Mouse (Mus musculus): ENCODE results near the gene Cdkn1c.

Cdkn1c gene

GRCm38 (mm10) chr7:143460874-143461273 is at the start of gene Cdkn1c:
Cdkn1c (minus strand) TSS chr7:143461050.
- DNase-seq (ENCODE audit: low spot score in 2 of 2) = peak; percentile 62 to 82

- DNase-seq (ENCODE audit: low spot score in 2 of 2) = no peak
Observed at GRCm38 (mm10) chr7:143509566-143509965, 48.7 kb upstream of the Cdkn1c start.

GRCm38 (mm10) chr7:143506675-143507074 is 45.8 kb upstream of the Cdkn1c start:
- DNase-seq (ENCODE audit: low spot score in 2 of 2) = peak in 1 of 2 experiments; percentile 49

GRCm38 (mm10) chr7:143506271-143506670 is 45.4 kb upstream of the Cdkn1c start:
- DNase-seq (ENCODE audit: low spot score in 2 of 2) = no peak

GRCm38 (mm10) chr7:143505823-143506222 is 45.0 kb upstream of the Cdkn1c start:
- DNase-seq (ENCODE audit: low spot score in 2 of 2) = peak in 1 of 2 experiments; percentile 63

GRCm38 (mm10) chr7:143505411-143505810 is 44.6 kb upstream of the Cdkn1c start:
- no peak for DNase-seq (ENCODE audit: low spot score in 2 of 2)

- DNase-seq (ENCODE audit: low spot score in 2 of 2) = no peak
Observed at GRCm38 (mm10) chr7:143503926-143504325, 43.1 kb upstream of the Cdkn1c start.

GRCm38 (mm10) chr7:143502418-143503200 is 41.8 kb upstream of the Cdkn1c start, which contains the start of gene Phlda2:
Phlda2 (minus strand) TSS chr7:143503150.
- no peak for DNase-seq (ENCODE audit: low spot score in 2 of 2)

GRCm38 (mm10) chr7:143501643-143502417 is 41.0 kb upstream of the Cdkn1c start:
- peak in 1 of 2 experiments; percentile 26 for DNase-seq (ENCODE audit: low spot score in 2 of 2)

GRCm38 (mm10) chr7:143500912-143501311 is 40.1 kb upstream of the Cdkn1c start:
- DNase-seq (ENCODE audit: low spot score in 2 of 2) = no peak

- no peak for DNase-seq (ENCODE audit: low spot score in 2 of 2)
Observed at GRCm38 (mm10) chr7:143498584-143498983, 37.7 kb upstream of the Cdkn1c start.

GRCm38 (mm10) chr7:143495104-143495961 is 34.5 kb upstream of the Cdkn1c start:
- DNase-seq (ENCODE audit: low spot score in 2 of 2) = no peak

GRCm38 (mm10) chr7:143493616-143494126 is 32.8 kb upstream of the Cdkn1c start:
- no peak for DNase-seq (ENCODE audit: low spot score in 2 of 2)

GRCm38 (mm10) chr7:143489735-143490134 is 28.9 kb upstream of the Cdkn1c start:
- DNase-seq (ENCODE audit: low spot score in 2 of 2) = no peak

GRCm38 (mm10) chr7:143482541-143482940 is 21.7 kb upstream of the Cdkn1c start:
- DNase-seq (ENCODE audit: low spot score in 2 of 2) = no peak

- no peak for DNase-seq (ENCODE audit: low spot score in 2 of 2)
Observed at GRCm38 (mm10) chr7:143481806-143482387, 21.0 kb upstream of the Cdkn1c start.

GRCm38 (mm10) chr7:143480498-143480897 is 19.6 kb upstream of the Cdkn1c start:
- DNase-seq (ENCODE audit: low spot score in 2 of 2) = no peak

- no peak for DNase-seq (ENCODE audit: low spot score in 2 of 2)
Observed at GRCm38 (mm10) chr7:143477800-143478199, 16.9 kb upstream of the Cdkn1c start.

- DNase-seq (ENCODE audit: low spot score in 2 of 2) = no peak
Observed at GRCm38 (mm10) chr7:143476702-143477335, 16.0 kb upstream of the Cdkn1c start.

- no peak for DNase-seq (ENCODE audit: low spot score in 2 of 2)
Observed at GRCm38 (mm10) chr7:143475876-143476275, 15.0 kb upstream of the Cdkn1c start.

GRCm38 (mm10) chr7:143474811-143475210 is 14.0 kb upstream of the Cdkn1c start:
- DNase-seq (ENCODE audit: low spot score in 2 of 2) = no peak
